Mouse (Mus musculus) liver, adult 2 months (tissue): ENCODE results near the gene Chst2. TPM values are rescaled to one million over a fixed set of nuclear protein-coding genes. Genes with fewer than 3 reads are reported as not detected.

ENCODE experiments used
- DNase-seq: peaks from one replicate; pipeline ENCODE4 v3.0.0-alpha.2; 2011; ENCODE audit warnings: low read depth, low spot score; ENCODE audit errors: extremely low read depth
- H3K27ac ChIP-seq: fragments of 200-500 bp; replicated peaks from 2 replicates; pipeline ENCODE4 v1.5.1; 2012; ENCODE audit warnings: low read depth, mild to moderate bottlenecking, control low read depth, inconsistent platforms, low read length; ENCODE audit not compliant: insufficient read depth
- H3K27me3 ChIP-seq: fragments of 200-500 bp; 2 replicates; pipeline ENCODE4 v1.6.1; 2012; ENCODE audit warnings: mild to moderate bottlenecking, moderate library complexity, low read length, inconsistent platforms; ENCODE audit not compliant: control insufficient read depth, insufficient read depth
- H3K36me3 ChIP-seq: fragments of 200-500 bp; 2 replicates; pipeline ENCODE4 v1.6.1; 2012; ENCODE audit warnings: low read length, inconsistent platforms; ENCODE audit not compliant: control insufficient read depth, insufficient read depth
- H3K4me1 ChIP-seq: fragments of 200-500 bp; 2 replicates; pipeline ENCODE4 v1.6.1; 2011; ENCODE audit warnings: low read length; ENCODE audit not compliant: control insufficient read depth, insufficient read depth
- H3K4me3 ChIP-seq: fragments of 200-500 bp; 2 replicates; pipeline ENCODE4 v1.5.1; 2011; ENCODE audit warnings: low read depth, mild to moderate bottlenecking, control low read depth, low read length, moderate library complexity; ENCODE audit not compliant: insufficient read depth
- H3K79me2 ChIP-seq: fragments of 200-500 bp; 2 replicates; pipeline ENCODE4 v1.6.1; 2012; ENCODE audit warnings: inconsistent platforms, mild to moderate bottlenecking, low read length, moderate library complexity; ENCODE audit not compliant: control insufficient read depth, insufficient read depth
- H3K9ac ChIP-seq: fragments of 200-500 bp; 2 replicates; pipeline ENCODE4 v1.6.1; 2012; ENCODE audit warnings: low read depth, mild to moderate bottlenecking, control low read depth, inconsistent platforms, low read length
- CTCF ChIP-seq: fragments of 200-500 bp; IDR thresholded peaks from 2 replicates; pipeline ENCODE4 v1.5.1; 2011; ENCODE audit warnings: low read depth, low read length, control low read depth
- POLR2A ChIP-seq: fragments of 200-500 bp; IDR thresholded peaks from 2 replicates; pipeline ENCODE4 v1.6.1; 2011; ENCODE audit warnings: low read length, control low read depth; ENCODE audit not compliant: insufficient read depth; ENCODE audit errors: extremely low read depth
- WGBS: fragments of 180-500 bp; shearing (Covaris S2); methylation state at CpG from one replicate; pipeline ENCODE4 v1.1.7; 2018; 5-methylcytosine and 5-hydroxymethylcytosine counted together
- polyA plus RNA-seq: library from polyadenylated mRNA; depleted of rRNA; stranded (reverse); fragments of >200 nt; gene quantifications from 2 replicates; pipeline ENCODE4 v1.2.3, GENCODE M21; 2012
- total RNA-seq: library from RNA; depleted of rRNA; stranded (reverse); fragments of >200 nt; gene quantifications from 2 replicates; pipeline ENCODE4 v1.2.3, GENCODE M21; 2014

The Chst2 gene
- total and polyA plus RNA-seq, 2 experiments: 0.48 to 0.83 TPM

DNA sequence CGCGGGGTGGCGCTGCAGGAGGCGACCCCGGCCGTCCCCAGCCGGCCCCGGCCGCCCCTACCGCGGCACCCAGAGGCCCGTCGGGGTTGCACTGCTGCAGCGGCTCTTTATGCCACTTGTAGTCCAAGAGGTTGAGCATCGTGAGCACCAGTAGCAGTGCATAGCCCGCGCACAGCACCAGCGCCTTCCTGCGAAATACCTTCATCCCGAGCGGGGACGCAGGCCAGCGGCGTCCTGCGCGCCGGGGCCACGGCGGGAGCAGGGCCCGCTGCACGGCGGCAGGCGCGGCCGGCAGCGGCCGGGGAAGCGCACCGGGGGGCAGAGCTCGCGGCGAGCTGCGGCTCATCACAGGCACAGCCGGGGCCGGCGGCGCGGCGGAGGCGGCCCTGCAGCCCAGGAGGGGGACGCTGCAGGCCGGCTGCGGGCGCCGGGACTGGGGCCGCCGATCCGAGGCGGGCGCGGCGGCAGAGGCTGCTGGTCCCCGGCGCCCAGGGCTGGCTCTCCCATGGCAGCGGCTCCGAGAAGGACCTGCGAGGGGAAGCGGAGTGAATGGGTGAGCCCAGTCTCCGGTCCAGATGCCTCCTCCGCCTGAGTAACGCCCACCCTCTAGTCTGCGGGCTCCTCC is 464 bp downstream of the Chst2 start:
- peak overlapping the region; percentile 60 for H3K9ac ChIP-seq
- no peaks in the 10 kb centered on the region for H3K36me3 ChIP-seq
- peaks cover 17% of the 10 kb centered on the region for H3K27me3 ChIP-seq
- no peak overlapping the region for H3K27ac ChIP-seq
- peak overlapping the region; percentile 64 for H3K4me3 ChIP-seq
- TF ChIP-seq CTCF: no peak
- TF ChIP-seq POLR2A: no peak
- H3K4me1 ChIP-seq: no peaks in the 10 kb centered on the region
- no peak for DNase-seq
- under 1% methylated on average over 69 of the region's 72 CpGs for WGBS
- H3K79me2 ChIP-seq: no peaks in the 10 kb centered on the region

DNA sequence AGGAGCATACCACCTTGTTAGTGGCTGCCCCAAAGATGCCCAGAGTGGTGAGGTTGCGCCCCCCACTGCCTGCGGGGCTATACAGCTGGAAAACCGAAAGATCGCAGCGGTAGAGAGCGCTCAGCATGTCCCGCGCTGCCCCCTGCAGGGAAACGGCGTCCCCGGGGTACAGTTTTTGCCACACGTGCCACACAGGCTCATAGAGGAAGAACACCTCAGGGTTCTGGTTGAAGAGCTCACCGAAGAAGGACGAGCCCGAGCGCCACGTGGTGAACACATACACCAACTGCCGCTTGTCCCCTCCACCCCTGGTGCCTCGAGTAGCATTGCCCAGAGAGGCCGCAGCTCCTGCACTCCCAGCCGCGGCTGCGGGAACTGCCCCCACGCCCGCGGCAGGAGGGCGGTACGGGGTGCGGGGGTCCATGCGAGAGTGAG is 994 bp downstream of the Chst2 start:
- TF ChIP-seq POLR2A: no peak
- peak; percentile 45; the same call in 1 of the 2 replicates for TF ChIP-seq CTCF
- no peaks in the 10 kb centered on the region for H3K4me1 ChIP-seq
- H3K79me2 ChIP-seq: no peaks in the 10 kb centered on the region
- no peaks in the 10 kb centered on the region for H3K36me3 ChIP-seq
- no peak overlapping the region for H3K27ac ChIP-seq
- peak overlapping the region; percentile 60; the same call in 1 of the 2 replicates for H3K9ac ChIP-seq
- H3K4me3 ChIP-seq: peak overlapping the region; percentile 64
- DNase-seq: no peak
- H3K27me3 ChIP-seq: peaks cover 17% of the 10 kb centered on the region
- 2% methylated on average over 30 of the region's 30 CpGs for WGBS

DNA sequence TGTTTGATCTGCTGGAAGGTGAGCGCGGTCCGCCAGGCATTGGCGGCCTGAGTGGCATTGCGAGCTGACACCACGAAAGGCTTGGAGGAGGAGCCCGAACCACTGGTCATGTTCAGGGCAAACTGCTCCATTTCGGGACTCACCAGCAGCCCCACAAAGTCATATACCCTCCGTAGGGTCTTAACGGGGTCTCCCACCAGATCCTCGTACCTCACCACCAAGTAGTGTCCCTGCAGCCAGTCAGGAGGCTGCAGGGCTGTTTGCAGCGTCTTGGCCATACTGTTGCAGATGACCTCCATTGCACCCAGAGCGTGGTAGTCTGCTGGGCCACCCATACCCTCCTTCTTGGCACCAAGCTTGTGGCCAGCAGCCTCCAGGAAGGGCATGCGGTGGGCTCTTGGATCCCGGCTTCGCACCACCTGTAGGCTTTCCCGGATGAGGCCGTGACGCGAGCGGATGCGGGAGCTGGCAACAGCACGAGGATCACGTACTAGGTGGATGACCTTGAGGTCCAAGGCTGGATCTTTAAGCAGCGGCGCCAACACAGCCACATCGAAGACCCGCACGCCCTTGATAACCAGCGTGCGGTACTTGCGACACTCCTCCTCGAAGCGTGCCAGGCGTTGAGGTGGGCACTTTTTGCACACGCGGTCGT is 1.6 kb downstream of the Chst2 start:
- no peaks in the 10 kb centered on the region for H3K4me1 ChIP-seq
- no peak overlapping the region for H3K27ac ChIP-seq
- peak overlapping the region; percentile 64; the same call in 1 of the 2 replicates for H3K4me3 ChIP-seq
- H3K79me2 ChIP-seq: no peaks in the 10 kb centered on the region
- WGBS: 65% methylated on average over 38 of the region's 38 CpGs
- H3K36me3 ChIP-seq: no peaks in the 10 kb centered on the region
- TF ChIP-seq POLR2A: no peak
- no peak for TF ChIP-seq CTCF
- peaks cover 17% of the 10 kb centered on the region for H3K27me3 ChIP-seq
- DNase-seq: no peak
- 0 out of 2 replicates have a peak overlapping the region, but pooled peaks have one; percentile 5 for H3K9ac ChIP-seq

DNA sequence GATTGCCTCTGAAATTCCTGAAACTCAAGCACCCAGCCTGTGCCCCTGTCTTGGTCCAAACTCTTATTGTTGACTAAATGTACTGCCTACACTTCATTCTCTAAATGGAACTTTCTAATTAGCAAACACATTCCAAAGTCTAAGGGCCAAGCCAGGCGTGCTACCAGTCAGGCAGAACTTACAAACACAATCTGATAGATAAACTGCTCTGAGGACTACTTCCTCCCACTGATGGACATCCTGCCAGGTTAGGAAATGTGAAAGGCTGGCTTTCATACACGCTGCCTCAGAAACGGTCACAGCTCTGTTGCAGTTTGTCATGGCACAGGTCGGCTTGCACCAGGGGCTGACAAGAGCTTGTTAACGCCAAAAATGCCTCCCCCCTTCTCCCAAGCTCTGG is 4.8 kb downstream of the Chst2 start:
- Histone ChIP-seq H3K27ac (no peak overlapping the region), H3K27me3 (peaks cover 10% of the 10 kb centered on the region), H3K9ac (no peak overlapping the region), H3K4me1 (no peaks in the 10 kb centered on the region), H3K36me3 (no peaks in the 10 kb centered on the region), H3K79me2 (no peaks in the 10 kb centered on the region), H3K4me3 (no peak overlapping the region)
- TF ChIP-seq POLR2A: no peak
- TF ChIP-seq CTCF: no peak
- WGBS: 36% methylated on average over 5 of the region's 5 CpGs
- no peak for DNase-seq

DNA sequence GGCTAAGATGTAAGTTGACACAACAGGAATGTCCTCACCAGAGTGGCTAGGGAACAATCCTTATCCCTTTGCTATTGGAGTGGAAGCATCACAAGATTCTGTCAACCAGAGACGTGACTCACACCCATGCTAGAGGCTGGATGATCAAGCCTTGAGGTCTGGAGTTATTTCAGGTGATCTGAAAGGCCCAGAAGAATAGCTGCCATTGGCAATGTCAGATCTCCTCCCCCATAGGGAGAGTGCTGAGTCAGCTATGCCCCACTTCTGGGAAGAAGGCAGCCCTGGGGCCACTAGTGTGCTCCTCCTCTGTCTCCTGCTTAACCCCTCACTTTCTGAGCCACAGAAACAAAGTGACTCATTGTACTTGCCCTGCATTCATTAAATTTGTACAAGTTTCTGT is 14.5 kb downstream of the Chst2 start:
- no peak for DNase-seq
- H3K9ac ChIP-seq: no peak overlapping the region

DNA sequence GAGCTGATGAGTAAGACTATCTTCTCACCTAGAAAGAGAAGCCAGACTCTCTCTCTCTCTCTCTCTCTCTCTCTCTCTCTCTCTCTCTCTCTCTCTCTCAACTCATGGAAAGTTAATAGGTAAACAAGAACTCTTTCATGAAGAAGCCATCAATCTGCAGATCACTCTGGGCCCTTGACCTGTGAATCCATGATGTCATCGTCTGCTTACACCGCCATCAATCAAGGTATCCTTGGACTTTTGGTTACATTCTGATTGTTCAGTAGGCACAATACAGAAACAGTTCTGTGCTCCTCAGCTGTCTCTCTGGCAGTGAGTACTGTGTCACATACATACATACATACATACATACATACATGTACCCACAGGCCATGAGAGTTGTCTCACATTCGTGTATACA is 16.6 kb downstream of the Chst2 start:
- no peak for DNase-seq
- no peaks in the 10 kb centered on the region for H3K36me3 ChIP-seq
- H3K27ac ChIP-seq: no peak overlapping the region
- TF ChIP-seq POLR2A: no peak
- TF ChIP-seq CTCF: no peak
- H3K27me3 ChIP-seq: no peaks in the 10 kb centered on the region
- H3K4me1 ChIP-seq: no peaks in the 10 kb centered on the region
- H3K79me2 ChIP-seq: no peaks in the 10 kb centered on the region
- 80% methylated on average over 3 of the region's 3 CpGs for WGBS
- no peak overlapping the region for H3K9ac ChIP-seq
- no peak overlapping the region for H3K4me3 ChIP-seq

More for the DNA sequence above, 14.5 kb downstream of the Chst2 start:
- no peak overlapping the region for H3K27ac ChIP-seq
- WGBS: 71% methylated on average over 1 of the region's 1 CpGs
- TF ChIP-seq CTCF (no peak), POLR2A (no peak)
- no peak overlapping the region for H3K4me3 ChIP-seq
- no peaks in the 10 kb centered on the region for H3K4me1 ChIP-seq
- H3K79me2 ChIP-seq: no peaks in the 10 kb centered on the region
- no peaks in the 10 kb centered on the region for H3K36me3 ChIP-seq
- H3K27me3 ChIP-seq: no peaks in the 10 kb centered on the region
